Mouse (Mus musculus) olfactory bulb, adult 2 months (tissue): ENCODE data around the gene Slc24a1. TPM values are rescaled to one million over a fixed set of nuclear protein-coding genes. Genes with fewer than 3 reads are reported as not detected.

ENCODE experiments used
- H3K27ac ChIP-seq: fragments of 200-500 bp; 2 replicates; pipeline ENCODE4 v1.5.1; 2012; ENCODE audit warnings: low read depth, low read length; ENCODE audit not compliant: insufficient read depth
- H3K4me1 ChIP-seq: fragments of 200-500 bp; 2 replicates; pipeline ENCODE4 v1.6.1; 2012; ENCODE audit warnings: low read length; ENCODE audit not compliant: control insufficient read depth, insufficient read depth
- H3K4me3 ChIP-seq: fragments of 200-500 bp; 2 replicates; pipeline ENCODE4 v1.5.1; 2012; ENCODE audit warnings: mild to moderate bottlenecking, low read depth, low read length, moderate library complexity; ENCODE audit not compliant: insufficient read depth
- CTCF ChIP-seq: fragments of 200-500 bp; IDR thresholded peaks from 2 replicates; pipeline ENCODE4 v1.5.1; 2012; ENCODE audit warnings: low read depth, mild to moderate bottlenecking, low read length, moderate library complexity; ENCODE audit not compliant: insufficient read depth
- POLR2A ChIP-seq: fragments of 200-500 bp; IDR thresholded peaks from 2 replicates; pipeline ENCODE4 v1.6.1; 2012; ENCODE audit warnings: mild to moderate bottlenecking, low read depth, low read length, moderate library complexity; ENCODE audit not compliant: insufficient read depth
- WGBS: fragments of 180-500 bp; shearing (Covaris S2); methylation state at CpG from one replicate; pipeline ENCODE4 v1.1.7; 2018; 5-methylcytosine and 5-hydroxymethylcytosine counted together
- polyA plus RNA-seq: library from polyadenylated mRNA; stranded (reverse); fragments of >200 nt; gene quantifications from 2 replicates; pipeline ENCODE4 v1.2.4, GENCODE M21; 2012; ENCODE audit warnings: low replicate concordance; ENCODE audit not compliant: missing spikeins, insufficient read depth, insufficient read length

The Slc24a1 gene
- polyA plus RNA-seq, 1 experiment = not detected

DNA sequence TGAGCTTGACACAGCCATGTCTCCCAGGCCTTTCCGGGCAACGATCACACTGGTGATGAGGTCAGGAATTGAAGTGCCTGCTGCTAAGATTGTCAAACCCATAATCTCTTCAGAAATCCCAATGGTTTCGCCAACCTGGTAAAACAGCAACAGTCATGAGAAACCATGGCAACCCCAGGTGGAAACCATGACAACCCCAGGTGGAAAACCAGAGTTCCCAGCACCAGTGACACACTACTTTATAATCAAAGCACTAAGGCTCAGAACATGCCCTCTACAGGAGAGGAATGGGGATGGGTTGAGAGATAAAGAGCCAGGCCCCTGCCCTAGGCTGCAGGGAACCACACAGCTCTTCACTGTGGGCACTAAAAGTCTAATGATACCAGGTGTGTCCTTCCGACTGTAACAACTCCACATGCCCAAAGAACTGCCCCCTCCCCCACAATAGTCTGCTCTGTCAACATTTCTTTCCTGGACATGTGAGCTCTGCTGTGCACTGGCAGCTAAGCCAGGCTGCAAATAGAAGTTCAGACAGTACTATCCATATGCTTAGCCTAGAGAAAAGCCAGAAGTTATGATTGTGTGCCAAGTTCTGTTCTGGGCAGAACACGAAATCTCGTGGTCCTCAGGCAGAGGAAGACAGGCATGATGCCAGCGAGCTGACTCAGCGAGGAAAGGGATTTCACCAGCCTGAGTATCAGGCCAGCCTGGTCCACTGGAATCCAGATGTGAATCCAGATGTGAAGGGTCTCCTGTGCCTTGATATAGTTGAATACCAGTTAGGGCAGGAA lies 25.0 kb downstream of the Slc24a1 start:
- 39% methylated on average over 8 of the region's 8 CpGs for WGBS
- no peak for TF ChIP-seq POLR2A
- TF ChIP-seq CTCF = no peak

DNA sequence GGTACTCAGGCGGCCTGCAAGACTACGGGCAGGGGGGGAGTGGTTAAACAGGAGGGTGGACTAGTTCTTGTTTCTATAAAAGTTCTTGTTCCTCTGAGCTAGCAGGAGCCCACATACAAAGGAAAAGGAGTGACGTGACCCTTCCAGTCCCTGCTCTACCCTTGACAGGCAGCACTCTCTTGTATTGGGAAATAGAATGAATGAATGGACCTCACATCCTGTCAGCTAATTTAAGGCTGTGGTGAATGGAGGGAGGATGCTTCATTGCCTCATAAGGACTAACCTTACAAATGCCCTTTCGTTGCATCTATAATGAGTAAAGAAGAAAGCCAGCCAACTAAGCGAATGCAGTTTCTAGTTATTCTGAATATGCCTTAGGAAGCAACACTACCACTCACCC lies 25.6 kb downstream of the Slc24a1 start:
- TF ChIP-seq CTCF (no peak), POLR2A (no peak)
- WGBS = 53% methylated on average over 5 of the region's 5 CpGs
- no peak overlapping the region for H3K27ac ChIP-seq
- H3K4me1 ChIP-seq = no peaks in the 10 kb centered on the region
- H3K4me3 ChIP-seq = no peak overlapping the region

More for the DNA sequence above, 25.0 kb downstream of the Slc24a1 start:
- H3K4me3 ChIP-seq = no peak overlapping the region
- H3K4me1 ChIP-seq = no peaks in the 10 kb centered on the region
- H3K27ac ChIP-seq = no peak overlapping the region

DNA sequence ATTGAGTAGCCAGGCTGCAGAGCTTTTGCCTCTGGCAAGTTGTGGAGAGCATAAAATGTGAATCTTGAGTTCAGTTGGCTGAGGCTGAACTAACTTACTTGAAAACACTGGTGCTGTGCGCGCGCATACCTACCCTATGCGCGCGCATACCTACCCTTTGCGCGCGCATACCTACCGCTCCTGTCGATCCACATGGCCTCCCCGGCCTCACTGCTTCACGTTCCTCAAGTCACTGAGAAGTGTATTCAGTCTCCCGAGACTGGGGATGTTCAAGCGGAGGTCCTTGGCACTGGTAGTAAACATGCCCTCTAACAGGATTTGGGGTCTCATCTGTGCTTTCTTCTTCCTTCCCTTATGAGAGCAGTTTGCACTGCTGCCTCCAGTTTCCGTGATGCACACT lies 32.8 kb downstream of the Slc24a1 start:
- WGBS = 65% methylated on average over 16 of the region's 16 CpGs
- Histone ChIP-seq H3K4me1 (no peaks in the 10 kb centered on the region), H3K4me3 (no peak overlapping the region), H3K27ac (no peak overlapping the region)
- TF ChIP-seq POLR2A (no peak), CTCF (no peak)

DNA sequence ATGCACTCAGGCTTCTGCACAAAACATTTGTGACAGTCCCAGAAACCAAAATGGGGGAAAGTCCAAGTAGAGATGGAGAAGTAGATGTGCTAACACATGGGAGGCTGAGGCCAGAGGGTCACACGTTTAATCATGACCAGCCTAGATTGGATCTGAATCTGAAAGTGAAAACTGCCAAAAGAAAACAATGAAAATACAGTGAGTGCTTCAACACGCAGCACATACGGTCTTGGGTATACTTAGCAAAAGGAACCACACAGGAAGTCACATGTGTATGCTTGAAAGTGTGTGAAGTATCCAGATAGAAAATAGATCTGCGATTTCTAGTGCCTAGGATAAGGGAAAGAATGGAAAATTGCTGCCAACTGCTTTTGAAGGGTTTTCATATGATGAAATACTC lies 36.8 kb downstream of the Slc24a1 start:
- no peak overlapping the region for H3K27ac ChIP-seq
- TF ChIP-seq CTCF (no peak), POLR2A (no peak)
- no peak overlapping the region for H3K4me3 ChIP-seq
- 82% methylated on average over 4 of the region's 4 CpGs for WGBS
- H3K4me1 ChIP-seq = no peaks in the 10 kb centered on the region

DNA sequence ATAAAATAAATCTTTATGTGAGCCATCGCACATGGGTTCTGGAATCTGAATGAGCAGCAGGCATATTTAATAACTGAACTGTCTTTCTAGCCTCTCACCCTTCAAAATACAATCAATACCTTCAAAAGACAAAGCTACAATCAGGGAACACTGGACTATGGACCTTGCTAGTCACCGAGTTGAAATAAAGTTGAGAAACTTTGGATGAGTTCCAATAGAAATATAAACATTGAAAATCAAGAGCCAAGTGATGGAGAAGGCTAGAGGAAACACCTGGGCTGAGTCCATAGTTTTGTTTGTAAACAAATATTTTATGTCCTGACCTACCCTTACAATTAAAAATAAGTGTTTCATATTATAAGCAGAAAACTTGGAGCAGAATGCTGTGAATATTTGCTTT lies 37.4 kb downstream of the Slc24a1 start:
- 90% methylated on average over 2 of the region's 2 CpGs for whole genome bisulfite sequencing
- no peak overlapping the region for H3K4me3 ChIP-seq
- TF ChIP-seq POLR2A (no peak), CTCF (no peak)
- no peaks in the 10 kb centered on the region for H3K4me1 ChIP-seq
- H3K27ac ChIP-seq = no peak overlapping the region

DNA sequence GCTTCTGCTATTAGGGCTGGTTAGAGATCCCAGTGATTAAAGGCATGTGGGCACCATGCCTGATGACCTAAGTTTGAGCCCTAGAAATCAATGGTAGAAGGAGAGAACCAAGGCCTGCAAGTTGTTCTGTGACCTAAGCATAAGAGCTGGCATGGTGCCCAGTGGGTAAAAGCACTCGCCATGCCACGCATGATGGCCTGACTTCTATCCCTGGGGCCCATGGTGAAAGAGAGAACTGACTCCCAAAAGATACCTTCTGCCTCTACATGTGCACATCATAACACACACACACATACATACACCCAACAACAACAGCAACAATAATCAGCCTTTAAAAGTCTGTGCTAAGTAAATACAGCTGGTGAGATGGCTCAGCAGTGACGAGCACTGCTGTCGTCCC lies 38.0 kb downstream of the Slc24a1 start:
- no peaks in the 10 kb centered on the region for H3K4me1 ChIP-seq
- WGBS = over 99% methylated on average over 4 of the region's 4 CpGs
- no peak overlapping the region for H3K27ac ChIP-seq
- H3K4me3 ChIP-seq = no peak overlapping the region
- no peak for TF ChIP-seq CTCF
- no peak for TF ChIP-seq POLR2A

DNA sequence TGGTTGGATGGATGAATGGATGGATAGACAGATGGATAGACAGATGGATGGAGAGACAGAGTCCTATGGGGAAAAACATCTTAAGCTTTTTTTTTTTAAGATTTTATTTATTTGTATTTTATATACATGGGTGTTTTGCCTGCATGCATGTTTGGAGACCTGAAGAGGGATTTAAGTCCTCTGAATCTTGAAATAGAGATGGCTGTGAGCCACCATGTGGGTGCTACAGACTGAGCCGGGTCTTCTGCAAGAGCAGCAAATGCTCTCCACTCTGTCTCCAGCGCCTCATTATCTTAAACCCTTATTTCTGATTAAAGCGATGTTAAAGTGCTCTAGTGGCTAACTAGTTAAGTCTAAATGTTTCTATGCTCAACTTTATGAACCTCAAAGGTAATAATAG lies 44.0 kb downstream of the Slc24a1 start:
- Histone ChIP-seq H3K4me3 (no peak overlapping the region), H3K4me1 (no peaks in the 10 kb centered on the region), H3K27ac (no peak overlapping the region)
- 95% methylated on average over 3 of the region's 3 CpGs for WGBS
- no peak for TF ChIP-seq POLR2A
- TF ChIP-seq CTCF = no peak

DNA sequence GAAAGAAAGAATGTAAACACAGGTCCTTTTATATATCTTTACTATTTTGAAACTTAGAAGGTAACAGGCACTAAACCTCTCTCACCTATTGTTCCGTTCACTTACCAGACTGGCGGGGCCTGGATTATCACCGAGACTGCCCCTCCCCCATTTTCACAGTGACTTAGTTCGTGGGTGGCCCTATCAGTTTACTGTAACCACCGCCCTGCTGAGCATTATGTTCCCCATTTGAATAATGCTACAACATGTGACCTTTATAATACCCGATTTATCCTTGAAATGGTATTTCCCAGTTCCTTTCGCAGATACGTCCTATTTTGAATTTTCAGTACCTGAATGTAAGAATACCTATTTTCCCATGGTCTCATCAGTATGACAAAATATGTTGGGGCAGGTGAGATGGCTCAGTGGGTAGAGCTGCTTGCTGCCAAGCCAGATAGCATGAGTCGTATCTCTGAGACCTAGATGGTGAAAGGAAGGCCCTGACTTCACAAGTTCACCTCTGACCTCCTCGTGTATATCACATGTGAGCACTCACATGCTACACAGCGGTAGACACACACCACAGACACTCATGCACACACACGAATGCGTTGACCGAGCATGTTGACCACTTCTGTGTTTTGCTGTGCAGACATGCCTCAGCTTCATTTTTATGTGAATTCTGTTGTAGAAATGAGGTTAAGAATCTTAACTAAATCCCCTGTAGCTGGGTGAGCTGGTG lies 46.3 kb downstream of the Slc24a1 start:
- no peaks in the 10 kb centered on the region for H3K4me1 ChIP-seq
- TF ChIP-seq POLR2A (no peak), CTCF (no peak)
- WGBS = 90% methylated on average over 14 of the region's 14 CpGs
- H3K27ac ChIP-seq = no peak overlapping the region
- no peak overlapping the region for H3K4me3 ChIP-seq

DNA sequence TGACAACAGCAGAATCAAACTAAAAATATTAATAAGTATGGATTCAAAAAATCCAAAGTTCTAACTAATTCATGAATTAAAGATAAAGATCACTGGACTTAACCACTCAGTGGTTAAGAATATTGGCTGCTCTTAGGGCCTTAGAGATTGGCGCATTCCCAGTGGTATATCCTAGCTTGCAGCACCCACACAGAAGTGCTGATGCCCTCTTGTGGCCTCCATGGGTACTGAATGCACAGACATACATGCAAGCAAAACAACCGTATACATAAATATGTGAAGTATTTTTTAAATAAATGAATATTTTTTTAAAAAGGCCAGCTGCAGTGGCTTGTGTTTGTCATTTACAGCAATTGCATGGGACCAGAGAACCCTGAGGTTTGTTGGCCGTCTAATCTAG lies 48.0 kb downstream of the Slc24a1 start:
- Histone ChIP-seq H3K4me3 (no peak overlapping the region), H3K4me1 (no peaks in the 10 kb centered on the region), H3K27ac (no peak overlapping the region)
- TF ChIP-seq CTCF = no peak
- no peak for TF ChIP-seq POLR2A
- 51% methylated on average over 3 of the region's 3 CpGs for WGBS
